Mouse (Mus musculus) embryo, embryonic 10.5 days (tissue): ENCODE measurements at regions not wholly inside any gene's neighbourhood (a gene's known extent, or its start where the extent isn't known, plus 50 kb on each side); places are given as distances from the start of the nearest gene placed in this dataset.

Experiments used
- DNase-seq: peaks from one replicate; pipeline ENCODE4 v3.0.0-alpha.2; 2015; ENCODE audit warnings: low spot score

DNA sequence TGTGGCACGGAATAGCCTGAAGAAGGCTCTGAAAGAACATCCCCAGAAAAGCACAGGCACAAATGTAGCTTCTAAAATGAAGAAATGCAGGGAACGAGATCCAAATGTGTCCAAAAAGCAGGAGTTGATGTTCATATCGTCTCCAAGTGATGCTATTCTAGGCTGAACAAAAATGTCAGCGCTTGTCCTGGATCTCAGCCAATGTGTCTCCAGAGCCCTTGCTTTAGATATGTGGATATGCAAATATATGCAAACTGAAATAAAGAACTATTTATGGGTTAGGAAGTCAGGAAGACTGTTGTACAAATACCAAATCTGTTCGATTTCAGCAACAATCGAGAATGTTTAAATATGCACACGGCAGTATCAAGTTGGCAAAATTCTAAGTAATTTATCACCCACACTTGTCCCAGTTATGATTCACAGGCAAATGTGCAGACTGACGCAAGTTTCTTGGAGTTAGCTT is 320.4 kb downstream of the Synb start:
- DNase-seq: no peak

DNA sequence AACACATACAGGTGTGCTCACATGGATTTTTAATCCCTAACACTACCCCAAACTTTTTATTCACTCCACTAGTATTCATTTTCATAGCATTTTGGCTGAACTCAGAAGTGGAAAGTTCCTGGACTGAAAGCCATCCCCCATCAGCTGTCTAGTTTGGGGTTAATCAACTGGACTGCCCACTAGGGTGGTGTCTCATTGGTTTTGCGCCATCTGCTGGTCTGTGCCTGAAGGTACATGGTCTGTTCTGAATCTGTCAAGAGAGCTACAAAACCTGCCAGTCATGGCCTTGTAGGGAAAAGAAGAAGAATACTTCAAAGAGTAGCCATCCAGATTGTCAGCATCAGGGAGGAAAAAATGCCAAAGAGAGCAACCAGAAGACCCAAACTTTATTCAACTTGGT is 327.3 kb downstream of the Synb start:
- DNase-seq: peak; percentile 84

DNA sequence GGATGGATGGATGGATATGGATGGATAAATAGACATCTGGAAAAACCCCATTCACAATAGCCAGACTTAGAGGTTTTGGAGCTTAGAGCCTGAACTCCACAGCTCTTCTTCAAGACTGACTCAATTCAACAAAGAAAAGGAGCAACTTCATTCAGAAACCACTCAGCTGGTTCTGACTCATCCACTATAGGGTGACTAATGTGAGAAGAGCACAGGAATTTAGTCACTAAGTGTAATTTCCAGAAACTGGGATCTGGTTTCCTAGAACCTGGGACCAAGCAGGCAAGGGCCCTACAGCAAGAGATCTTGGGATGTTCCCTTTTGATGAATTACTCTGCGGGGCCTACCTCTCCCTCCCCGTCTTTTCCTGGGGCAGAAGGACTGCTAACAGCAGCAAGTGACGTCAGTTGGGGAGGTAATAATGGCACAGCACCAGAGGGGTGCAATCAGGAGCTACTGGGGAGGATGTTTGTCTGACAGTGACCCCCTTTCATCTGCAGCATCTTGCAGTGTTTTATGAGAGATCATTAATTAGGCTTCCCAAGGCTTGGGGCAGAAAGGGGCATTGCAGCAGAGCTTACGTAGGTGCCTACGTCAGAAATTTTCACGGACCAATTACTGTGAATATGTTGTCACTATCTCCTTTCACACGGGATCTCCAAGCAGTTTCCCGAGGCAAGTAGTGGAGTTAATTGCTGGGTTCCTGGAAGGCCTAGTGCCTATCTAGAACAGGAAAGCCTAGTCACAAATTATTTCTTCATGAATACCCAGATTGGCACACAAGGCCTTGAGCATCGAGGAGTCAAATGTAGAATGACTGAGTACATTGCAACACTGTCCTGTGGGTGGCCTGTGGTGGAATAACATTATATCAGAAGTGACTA is 339.3 kb downstream of the Synb start:
- DNase-seq: no peak

DNA sequence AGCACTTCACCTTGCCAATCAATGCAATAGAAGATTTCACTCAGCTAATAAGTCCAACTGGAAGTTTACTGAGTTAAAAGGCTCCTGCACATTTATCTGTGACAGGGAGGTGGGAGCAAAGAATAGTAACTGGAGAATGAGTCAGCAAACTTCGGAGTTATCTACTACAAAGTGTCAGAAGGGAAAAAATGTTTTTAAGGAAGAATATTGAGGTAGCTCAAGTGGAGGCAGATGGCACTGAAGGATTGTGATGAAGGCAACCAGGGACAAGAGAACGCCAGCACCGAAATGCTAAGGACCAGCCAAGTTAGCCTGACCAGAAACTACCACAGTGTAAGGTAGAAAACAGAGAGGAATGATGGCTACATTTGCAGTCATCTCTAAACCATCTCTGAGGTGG is 348.2 kb downstream of the Synb start:
- DNase-seq: no peak

DNA sequence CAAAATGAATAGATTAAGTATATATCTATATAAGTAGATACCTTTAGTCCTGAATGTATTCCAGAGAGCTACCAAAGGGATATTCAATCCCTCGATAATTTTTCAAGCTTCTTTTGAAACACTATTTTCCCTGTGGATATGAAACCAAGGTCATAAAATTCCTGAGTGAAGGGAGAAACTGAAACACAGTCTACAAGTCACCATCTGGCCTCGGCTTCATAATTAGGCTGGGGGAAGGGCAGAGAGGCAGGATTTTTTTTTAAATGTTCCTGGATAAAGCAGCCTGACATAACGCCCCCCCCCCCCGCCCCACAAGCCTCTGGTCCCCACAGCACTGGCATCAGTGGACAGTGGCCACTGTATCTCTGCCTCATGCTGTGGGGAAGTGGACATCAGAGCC is 348.7 kb downstream of the Synb start:
- peak; percentile 23 for DNase-seq

DNA sequence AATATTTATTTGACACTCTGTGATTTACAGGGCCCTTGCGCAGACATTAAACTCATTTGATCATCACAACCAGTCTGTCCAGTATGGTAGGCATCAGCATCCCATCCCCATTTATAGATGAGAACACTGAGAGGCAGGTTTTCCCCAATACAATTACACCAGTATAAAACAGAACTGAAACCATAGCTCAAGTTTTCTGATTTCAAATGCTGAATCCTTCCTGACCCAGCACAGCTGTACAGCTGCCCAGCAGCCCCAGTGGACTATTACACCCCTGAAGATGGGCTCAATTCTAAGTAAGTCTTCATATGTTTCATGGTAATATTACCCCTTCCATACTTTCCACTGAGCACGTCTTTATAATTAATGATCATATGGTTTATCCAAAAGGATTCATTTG is 352.3 kb downstream of the Synb start:
- no peak for DNase-seq

DNA sequence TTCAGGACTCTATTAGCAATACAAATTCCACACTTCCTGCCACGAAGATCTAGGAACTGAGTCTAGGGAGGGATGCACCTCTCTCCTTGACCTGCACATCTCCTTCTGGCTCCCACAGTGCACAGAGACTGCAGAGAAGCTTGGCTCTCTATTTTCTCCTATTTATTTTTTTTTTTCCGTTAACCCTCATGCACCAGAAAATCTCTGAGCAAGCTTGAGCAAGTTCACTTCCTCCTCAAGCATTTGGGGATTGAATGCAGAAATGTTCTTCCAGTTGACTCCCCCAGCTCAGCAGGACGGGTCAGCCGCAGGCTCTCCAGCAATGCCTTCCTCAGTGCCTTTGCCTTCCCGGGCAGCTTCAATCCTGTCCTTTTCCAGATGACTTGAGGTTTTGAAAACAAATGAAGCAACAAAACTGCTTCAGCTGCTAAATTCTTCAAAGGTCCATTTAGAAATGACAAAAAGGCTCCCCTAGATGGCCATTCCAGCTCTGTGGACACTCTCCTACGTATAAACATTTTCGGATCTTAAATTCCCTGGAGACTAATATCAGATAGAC is 352.9 kb downstream of the Synb start:
- DNase-seq: peak; percentile 24

DNA sequence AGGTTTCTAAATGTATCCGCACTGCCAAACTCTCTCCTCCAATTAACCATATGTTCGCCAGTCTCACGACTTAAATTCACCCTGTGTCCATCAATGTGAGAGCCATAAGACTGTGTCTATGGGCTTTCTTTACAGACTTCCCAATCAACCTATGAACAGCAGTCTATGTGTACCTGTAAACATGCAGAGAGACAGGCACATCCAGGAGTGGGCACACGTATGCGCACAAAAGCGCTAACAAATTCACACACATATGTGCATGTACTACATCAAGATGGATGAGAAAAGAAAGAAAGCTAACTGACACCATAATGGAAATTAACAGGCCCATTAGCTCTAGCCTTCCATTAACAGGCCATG is 358.8 kb downstream of the Synb start:
- no peak for DNase-seq

DNA sequence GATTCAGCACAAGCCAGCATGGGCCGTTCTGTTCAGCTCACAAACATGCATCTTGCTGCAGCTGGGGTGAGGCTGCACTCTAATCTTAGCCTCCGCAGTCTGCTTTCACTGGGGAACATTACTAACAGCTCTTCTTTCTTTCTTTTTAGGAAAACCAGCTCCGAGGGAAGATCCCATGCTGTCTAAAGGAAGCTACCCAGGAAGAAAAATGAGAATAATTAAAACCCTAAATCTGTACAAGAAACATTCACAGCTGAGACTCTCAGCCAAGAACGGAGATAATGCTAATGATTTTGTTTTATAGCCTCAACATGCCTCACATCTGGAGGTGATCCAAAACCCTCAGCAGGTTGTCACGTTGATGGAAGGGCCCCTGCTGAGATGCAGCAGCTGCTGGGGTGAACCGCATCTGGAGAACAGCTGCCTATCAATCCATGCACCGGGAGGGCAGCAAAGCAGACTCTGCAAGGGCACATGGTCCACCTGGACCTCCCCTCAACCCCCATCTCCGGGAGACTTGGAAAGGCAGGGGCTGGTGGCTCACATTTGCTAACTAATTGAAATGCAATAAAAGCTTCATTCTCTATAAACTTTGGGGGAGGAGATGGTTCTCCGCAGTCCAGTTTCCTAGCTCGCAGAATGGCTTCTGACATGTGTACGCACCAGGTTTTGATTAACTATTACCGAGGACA is 359.3 kb downstream of the Synb start:
- DNase-seq: peak; percentile 78

DNA sequence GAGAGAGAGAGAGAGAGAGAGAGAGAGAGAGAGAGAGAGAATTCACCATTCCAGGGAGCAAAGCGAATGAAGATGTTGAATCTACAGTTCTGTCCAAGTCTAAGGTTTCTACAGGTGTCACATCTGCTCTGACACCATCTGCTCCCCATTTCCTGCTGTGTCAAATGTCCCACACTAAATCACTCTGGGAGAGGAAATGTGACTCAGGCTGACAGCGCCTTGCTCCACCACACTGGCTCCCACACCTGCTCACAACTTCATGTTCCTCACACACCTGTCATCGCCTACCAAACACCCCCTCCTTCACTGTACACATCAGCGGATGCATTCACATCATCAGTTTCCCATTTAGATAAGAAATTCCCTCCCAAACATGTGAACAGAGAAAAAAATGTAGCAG is 366.3 kb downstream of the Synb start:
- DNase-seq: peak; percentile 38

DNA sequence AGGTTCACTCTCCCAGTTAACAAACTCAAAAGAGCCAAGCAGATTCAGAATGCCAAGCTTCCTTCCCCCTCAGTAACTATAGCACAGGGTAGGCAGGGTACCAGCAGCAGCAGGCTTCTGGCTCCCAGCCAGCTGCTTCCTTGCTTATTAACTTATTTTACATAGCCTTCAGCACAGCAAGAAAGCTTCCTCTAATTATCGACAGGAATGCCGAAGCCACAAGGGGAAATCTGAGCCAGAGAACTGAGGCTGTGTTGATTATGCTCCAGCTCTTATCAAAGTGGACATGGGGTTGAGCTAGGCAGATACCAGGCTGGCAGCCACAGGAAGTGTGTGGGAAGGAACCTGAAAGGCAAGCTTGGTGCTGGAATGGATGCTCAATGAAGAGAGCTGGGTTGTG is 371.0 kb downstream of the Synb start:
- DNase-seq: peak; percentile 31

DNA sequence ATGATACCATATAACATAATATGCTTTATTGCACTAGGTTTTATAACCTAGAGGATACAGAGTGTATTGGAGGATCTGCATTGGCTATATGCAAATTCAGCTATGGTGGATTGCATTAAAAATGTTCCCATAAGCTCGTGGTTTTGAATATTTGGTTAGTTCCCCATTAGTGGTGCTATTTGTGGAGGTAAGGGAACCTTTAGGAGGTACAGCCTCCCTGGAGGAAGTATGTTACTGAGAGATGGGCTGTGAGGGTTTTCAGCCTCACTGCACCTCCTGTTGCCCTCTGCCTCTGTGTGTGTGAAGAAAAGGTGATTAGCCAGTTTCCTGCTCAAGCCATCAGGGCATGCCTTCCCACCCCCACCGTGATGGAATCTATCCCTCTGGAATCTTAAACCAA is 372.1 kb downstream of the Synb start:
- DNase-seq: no peak

DNA sequence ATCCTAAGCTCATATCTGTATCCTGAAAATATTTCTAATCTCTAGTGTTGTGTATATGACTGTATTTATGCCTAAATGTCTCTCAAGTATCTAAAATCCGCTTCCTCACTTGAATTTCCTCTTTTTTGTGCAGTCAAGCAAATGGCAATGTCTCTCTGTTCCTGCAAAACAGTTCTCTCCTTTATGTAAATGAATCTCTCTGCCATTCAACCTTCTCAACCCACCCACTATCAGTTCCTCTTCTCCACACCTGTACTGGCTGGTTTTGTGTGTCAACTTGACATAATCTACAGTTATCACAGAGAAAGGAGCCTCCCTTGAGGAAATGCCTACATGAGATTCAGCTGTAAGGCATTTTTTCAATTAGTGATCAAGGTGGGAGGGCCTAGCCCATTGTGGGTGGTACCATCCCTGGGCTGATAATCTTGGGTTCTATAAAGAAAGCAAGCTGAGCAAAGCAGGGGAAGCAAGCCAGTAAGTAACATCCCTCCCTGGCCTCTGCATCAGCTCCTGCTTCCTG is 375.5 kb downstream of the Synb start:
- no peak for DNase-seq

DNA sequence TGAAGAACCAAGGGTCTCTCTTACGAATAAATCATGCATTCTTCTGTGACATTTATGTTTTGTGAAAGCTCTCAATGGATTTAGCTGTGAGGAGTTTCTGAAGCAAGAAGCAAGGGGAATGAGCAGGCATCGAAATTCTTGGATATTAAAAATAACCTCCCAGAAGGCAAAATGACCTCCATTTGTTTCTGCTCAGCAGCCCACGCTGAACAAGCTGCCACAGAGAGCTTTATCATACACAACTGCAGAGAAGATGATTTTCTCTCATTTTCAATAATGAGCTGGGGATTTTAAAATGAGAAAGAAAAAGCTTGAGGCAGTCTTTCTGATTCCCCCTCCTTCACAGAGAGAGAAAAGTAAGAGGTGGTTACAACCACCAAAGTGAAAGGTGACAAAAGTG is 394.2 kb downstream of the Synb start:
- no peak for DNase-seq

DNA sequence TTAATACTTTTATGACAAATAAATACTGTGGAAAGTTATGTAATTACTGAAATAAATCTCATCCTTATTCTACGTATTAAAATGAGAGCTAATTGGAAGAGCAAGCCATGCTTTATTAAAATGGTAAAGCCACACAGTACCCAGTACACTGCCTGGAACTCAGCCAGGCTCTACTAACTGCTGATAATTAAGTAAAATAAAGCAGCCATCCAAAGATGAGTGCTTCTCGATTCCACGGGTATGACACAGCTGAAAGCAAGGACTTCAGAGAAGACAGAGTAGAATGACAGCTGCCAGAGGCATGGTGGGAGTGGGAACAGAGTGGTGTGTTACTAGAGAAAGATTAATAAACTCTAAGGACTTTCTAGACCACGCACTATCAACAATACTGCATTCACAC is 416.9 kb downstream of the Synb start:
- no peak for DNase-seq

DNA sequence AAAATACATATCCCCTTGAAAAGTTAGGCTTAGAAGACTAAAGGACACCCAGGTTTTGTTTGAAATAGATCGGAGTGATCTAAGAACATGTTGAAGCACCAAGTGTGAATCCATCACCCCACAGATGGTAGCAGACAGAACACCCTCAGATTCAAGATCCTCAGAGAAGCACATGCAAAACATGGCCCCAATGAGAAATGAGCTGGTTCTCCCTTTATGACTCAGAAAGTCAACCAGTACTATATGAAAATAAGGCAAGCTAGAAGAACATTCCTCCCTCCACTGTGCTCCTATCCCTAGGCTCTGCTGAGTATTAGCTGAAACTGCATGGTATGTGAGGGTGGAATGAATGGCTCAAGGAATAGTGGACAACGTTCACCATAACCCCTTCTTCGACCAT is 433.0 kb downstream of the Synb start:
- no peak for DNase-seq

DNA sequence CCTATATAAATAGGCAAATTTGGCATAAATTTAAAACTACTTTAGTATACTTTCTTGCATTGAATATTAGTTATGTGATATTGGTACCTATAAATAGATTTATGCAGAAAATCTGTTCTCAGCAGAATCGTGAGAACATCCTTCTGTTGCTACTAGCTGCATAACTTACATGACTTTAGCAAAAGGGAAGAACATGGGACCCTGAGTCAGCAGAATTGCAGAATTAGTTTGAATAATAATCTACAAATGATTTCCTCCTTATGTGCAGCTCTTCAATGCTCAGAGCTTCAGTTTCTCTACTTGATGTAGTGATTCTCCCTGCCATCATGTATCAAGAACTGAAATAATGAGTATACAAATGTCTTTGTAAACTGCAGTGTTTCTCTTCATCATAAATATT is 436.2 kb downstream of the Synb start:
- no peak for DNase-seq

DNA sequence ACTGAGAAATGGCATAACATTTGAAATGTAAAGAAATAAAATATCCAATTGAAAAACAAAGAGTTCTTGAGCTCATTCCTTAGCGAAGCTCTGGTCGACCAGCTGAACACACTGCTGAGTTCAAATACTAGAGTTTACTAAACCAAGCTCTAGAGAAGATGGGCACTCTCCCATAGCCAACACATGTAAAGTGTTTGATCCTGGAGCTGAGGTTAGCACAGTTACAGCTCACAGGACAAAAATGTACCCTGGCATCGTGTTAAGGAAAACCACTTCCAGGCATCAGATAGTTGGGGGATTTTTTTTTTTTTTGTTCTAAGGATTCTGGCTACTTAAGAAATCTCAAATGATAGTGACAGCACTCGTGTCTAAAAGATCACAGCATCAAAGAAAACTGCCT is 445.6 kb downstream of the Synb start:
- no peak for DNase-seq

DNA sequence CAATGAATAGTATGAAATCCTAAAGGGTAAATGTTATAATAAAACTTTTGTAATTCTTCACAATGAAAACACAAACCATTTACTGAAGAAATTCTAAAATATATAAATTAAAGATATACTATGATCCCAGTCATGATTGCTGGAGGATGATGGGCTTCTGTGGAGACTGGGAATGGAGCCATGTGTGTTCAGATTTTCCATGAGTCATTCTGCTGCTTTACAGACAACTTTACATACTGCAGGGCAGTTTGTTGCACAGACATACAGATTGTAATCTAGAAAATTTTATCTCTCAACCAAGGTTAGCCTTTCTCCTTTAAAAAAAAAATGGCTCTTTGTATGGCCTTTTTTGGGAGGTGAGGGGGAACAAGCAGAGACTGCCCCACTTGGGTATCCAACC is 446.5 kb downstream of the Synb start:
- no peak for DNase-seq

DNA sequence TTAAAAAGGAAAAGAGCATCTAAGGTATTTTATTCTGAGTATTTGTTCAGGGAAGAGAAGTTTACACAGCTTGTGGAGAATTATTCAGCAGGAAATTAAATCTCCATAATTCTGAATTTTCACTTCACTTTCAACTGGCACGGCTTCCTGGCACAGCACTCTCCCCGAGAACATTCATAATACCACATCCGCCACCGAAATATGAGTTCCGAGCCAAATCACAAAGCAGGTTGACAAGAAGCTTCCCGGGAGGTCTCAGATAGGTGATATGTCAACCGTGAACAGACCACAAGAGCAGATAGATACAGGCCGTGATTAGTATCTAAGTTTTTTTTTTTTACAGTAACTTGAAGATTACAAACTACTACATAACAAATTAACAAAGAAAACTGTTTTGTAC is 473.9 kb downstream of the Synb start:
- DNase-seq: no peak

DNA sequence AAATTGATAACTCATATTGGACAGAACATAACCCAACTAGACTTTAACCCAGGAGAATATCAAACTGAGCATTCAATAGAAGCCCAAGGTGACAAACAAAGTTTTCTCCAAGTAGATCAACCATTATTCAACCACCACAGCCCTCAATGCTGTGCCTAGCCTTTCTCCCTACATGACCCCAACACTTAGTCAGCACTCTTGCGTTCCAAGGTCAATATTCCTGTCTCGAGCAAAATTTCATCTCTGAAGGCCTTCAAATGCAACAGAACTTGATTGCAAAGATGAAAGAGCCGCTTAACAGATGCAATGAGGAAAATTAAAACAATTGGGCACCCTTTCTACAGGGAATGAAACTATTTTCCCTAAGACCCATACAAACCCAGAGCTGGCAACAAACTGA is 485.1 kb downstream of the Synb start:
- no peak for DNase-seq

DNA sequence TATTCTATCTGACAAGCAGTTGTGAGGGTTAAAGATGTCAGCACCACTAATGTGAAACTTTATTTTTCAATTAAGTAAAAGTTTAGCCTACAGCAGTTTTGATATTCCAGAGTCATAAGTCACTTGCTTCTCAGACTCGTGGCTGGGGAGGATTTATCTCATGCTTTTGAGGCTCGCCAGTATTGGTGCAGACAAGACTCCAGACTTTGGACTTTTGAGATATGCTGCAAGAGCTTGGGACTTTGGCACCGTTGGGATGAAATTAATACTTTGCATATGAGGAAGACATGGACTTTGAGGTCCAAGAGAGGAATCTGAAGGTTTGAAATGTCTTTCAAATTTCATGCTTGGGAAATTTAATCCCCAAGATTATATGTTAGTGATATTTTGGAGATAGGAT is 486.2 kb downstream of the Synb start:
- DNase-seq: no peak

DNA sequence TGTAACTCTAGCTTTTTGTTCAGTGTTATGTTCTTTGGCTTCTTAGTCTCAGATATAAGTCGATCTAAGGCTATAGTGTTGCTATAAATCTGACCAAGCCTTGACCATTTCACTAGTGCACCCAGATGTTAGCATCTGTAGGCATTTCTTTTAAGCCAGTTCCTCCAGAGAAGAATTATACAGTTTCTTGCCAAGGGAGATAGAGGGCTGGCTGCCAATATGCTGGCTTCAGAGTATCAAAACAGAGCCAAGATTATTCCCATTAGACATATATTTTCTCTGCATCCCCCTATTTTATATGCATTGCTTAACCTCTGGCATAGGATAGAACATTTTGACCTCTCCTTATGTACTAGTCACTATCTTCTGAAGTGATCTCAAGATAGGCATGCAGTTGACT is 487.5 kb downstream of the Synb start:
- DNase-seq: no peak
